Mouse (Mus musculus) neural tube, postnatal 0 days (tissue): ENCODE data around the gene Foxj2. TPM values are rescaled to one million over a fixed set of nuclear protein-coding genes. Genes with fewer than 3 reads are reported as not detected.

Source experiments
- microRNA-seq: library from miRNA; unstranded; fragments of <30 nt; microRNA quantifications from one replicate; pipeline ENCODE4, GENCODE M21; 2016
- polyA plus RNA-seq: library from polyadenylated mRNA; unstranded; fragments of >200 nt; fragmentation: Nextera tagmentation; extraction: Ambion mirVana; gene quantifications from 2 replicates; pipeline ENCODE4 v1.2.1, GENCODE M21; 2015

The Foxj2 gene
- polyA plus RNA-seq: 6.9 and 7.6 TPM in 2 replicates

DNA sequence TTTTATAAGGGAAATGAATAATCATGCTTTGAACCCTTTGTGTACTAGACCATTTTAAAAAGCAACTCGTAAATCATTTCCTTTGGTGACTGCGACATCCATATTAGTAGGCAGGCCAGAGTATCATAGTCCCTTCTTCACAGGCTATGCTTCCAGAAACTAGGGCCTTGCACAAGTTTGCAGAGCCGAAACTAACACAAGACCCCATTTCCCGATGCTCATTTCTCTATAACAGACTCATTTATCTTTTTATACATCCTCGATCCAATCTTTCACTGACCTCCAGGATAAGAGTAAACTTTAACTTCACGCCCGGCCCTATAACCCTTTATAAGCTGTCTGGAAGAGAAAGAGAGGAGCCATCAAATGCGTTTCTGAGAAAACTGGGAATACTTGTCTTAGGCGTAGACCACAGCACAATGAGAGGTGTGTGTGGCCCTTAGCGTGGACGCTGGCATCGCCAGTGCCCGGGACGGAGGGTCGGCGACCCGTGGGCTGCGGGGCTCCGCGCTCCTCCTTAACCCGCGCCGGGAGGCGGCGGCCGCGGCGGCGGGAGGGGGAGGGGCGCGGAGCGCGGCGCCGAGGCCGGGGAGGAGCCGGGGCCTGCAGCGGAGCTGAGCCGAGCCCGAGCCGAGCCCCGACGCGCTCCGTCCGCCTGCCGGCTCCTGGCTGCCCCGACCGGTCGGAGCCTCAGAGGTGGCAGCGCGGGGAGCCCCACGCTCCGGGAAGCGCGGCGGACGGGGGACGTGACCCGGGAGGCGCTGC, at the start of gene Foxj2:
Gene Foxj2 (plus strand): TSS at position 609 of the 765 bp plus-strand sequence.

DNA sequence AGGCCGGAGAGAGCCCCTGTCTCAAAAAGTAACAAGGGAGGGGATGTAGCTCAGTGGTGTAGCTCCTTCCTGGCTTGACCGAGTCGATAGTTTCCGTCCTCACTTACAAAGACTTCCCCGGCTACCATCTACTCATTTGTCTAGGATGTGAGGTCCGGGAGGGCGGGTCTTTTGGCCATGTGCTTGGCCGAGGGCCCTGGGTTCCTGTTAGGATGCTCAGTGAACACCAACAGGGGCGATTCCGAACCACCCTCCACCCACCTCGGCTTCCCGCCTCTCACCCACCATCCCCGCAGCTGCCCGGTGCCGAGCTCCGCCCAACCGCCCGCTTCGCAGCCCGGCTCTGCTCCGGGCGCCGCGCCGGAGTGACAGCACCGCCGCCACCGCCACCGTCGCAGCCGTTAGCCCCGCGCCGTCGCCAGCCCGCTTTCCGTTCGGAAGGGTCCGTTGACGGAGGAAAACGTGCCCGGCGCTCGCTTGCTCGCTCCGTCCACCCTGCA, 18.4 kb upstream of the Foxj2 start, which contains the start of gene Slc2a3:
Gene Slc2a3 (minus strand): TSS at position 340 of the 500 bp plus-strand sequence.

GRCm38 (mm10) chr6:122855955-122856354, 36.2 kb downstream of the Foxj2 start, which contains the start of gene C3ar1:
Gene C3ar1, minus strand, starts transcription at chr6:122856161.

GRCm38 (mm10) chr6:122873871-122874719, 54.4 kb downstream of the Foxj2 start, which contains the start of gene Necap1:
Gene Necap1, plus strand, starts transcription at chr6:122874474.

Small RNAs within 50 kb of the gene (microRNA-seq; reads per million reads assigned to microRNA genes)
- gene Mir7231: not detected

Other genes starting within 250 kb of the Foxj2 start
- gene Apobec1, start 217.5 kb upstream of the Foxj2 start, polyA plus RNA-seq: 2.7 and 3.9 TPM in 2 replicates
- 0.10 TPM in 1 of 2 replicates, not detected in the other for gene Gdf3, start 209.8 kb upstream of the Foxj2 start, polyA plus RNA-seq
- gene Dppa3, start 193.5 kb upstream of the Foxj2 start, polyA plus RNA-seq: not detected in 2 replicates
- 0.11 and 0.14 TPM in 2 replicates for gene Nanog, start 112.4 kb upstream of the Foxj2 start, polyA plus RNA-seq
- 51.8 and 54.6 TPM in 2 replicates for gene Slc2a3, start 18.3 kb upstream of the Foxj2 start, polyA plus RNA-seq
- gene C3ar1, start 36.2 kb downstream of the Foxj2 start, polyA plus RNA-seq: 2.1 and 3.2 TPM in 2 replicates
- gene Necap1, start 54.6 kb downstream of the Foxj2 start, polyA plus RNA-seq: 158 and 165 TPM in 2 replicates
- gene Clec4a1, start 101.9 kb downstream of the Foxj2 start, polyA plus RNA-seq: 1.9 and 2.3 TPM in 2 replicates
- 1.8 TPM in 2 replicates for gene Clec4a3, start 132.6 kb downstream of the Foxj2 start, polyA plus RNA-seq
- gene Clec4a4, start 170.5 kb downstream of the Foxj2 start, polyA plus RNA-seq: not detected in 2 replicates
- gene Clec4b1, start 230.0 kb downstream of the Foxj2 start, polyA plus RNA-seq: not detected in 2 replicates